Mouse (Mus musculus) C2C12 (cell line): Measurements from ENCODE around the gene Nos3.

Experiments used
- MAX ChIP-seq: IDR thresholded peaks from one replicate; pipeline ENCODE4 v1.6.1; 2011; ENCODE audit warnings: mild to moderate bottlenecking, control low read depth
- MYOD1 ChIP-seq: IDR thresholded peaks from one replicate; pipeline ENCODE4 v1.6.1; 2011; ENCODE audit warnings: low read depth; ENCODE audit not compliant: control insufficient read depth, insufficient read length
- USF1 ChIP-seq: IDR thresholded peaks from one replicate; pipeline ENCODE4 v1.6.1; 2011; ENCODE audit warnings: low read depth, mild to moderate bottlenecking, control low read depth, moderate library complexity

DNA sequence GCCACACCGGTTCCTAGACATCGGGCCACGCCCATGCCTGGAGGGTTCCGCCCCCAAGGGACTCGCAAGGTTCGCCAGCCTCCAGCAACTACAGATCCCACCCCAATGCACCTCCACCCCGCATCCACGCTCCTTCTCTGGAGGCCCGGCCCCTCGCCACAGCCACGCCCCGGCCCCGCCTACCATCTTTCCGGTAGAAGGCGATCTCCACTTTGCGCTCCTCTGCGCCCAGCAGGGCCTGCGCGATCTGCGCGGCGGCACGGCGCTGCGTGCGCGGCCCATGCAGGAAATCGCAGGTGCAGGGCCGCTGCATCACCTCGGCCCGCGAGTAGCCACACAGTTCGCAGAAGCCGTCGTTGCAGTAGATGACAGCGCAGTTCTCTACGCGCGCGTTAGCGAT lies 16.5 kb upstream of the Nos3 start:
- TF ChIP-seq MAX, result no peak
- no peak for TF ChIP-seq USF1
- TF ChIP-seq MYOD1, result no peak
